Mouse (Mus musculus) megakaryocyte, embryonic 14.5 days (primary cell): ENCODE results near the gene Dnajc12. TPM values are rescaled to one million over a fixed set of nuclear protein-coding genes. Genes with fewer than 3 reads are reported as not detected.

Experiments used
- H3K27me3 ChIP-seq: replicated peaks from 2 replicates; pipeline ENCODE3; 2012; ENCODE audit warnings: inconsistent platforms
- H3K36me3 ChIP-seq: replicated peaks from 2 replicates; pipeline ENCODE3; 2012; ENCODE audit warnings: low read length, inconsistent platforms, mixed read lengths
- H3K4me1 ChIP-seq: 2 replicates; pipeline ENCODE4 v1.6.1; 2012; ENCODE audit warnings: inconsistent platforms
- H3K4me3 ChIP-seq: replicated peaks from 2 replicates; pipeline ENCODE3; 2012; ENCODE audit warnings: moderate library complexity, mild to moderate bottlenecking, inconsistent platforms
- H3K9me3 ChIP-seq: 2 replicates; pipeline ENCODE4 v1.6.1; 2012; ENCODE audit warnings: inconsistent platforms
- FLI1 ChIP-seq: IDR thresholded peaks from 2 replicates; pipeline ENCODE4 v1.6.1; 2012; ENCODE audit warnings: low read length, inconsistent platforms, mixed read lengths
- GATA1 ChIP-seq: IDR thresholded peaks from 3 replicates; pipeline ENCODE4 v1.6.1; 2012; ENCODE audit warnings: mixed read lengths, low read length, inconsistent platforms, borderline replicate concordance
- polyA plus RNA-seq: library from polyadenylated mRNA; stranded (reverse); fragments of >175 nt; gene quantifications from 2 replicates; pipeline ENCODE4 v1.2.3, GENCODE M21; 2012; ENCODE audit warnings: low replicate concordance; ENCODE audit not compliant: insufficient read depth

The Dnajc12 gene
- polyA plus RNA-seq, 1 experiment = 1.0 TPM

DNA sequence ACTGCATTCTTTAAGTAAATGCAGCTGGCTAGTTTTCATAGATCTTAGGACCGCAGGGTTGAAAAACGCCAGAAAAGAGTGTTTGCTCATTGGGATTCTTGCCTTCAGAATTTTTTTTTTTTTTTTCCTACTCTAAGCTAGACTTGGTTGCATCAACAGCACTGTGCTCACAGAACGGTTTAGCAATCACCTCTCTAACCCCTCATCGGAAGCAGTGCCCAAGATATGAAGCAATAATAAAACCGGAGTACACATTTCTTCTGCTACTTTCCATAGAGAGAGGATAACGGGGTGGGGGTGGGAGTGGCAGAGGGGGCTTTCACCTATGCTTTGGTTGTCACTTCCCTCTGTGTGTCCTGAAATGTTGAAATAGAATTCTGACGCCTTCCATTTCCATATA is 33.6 kb downstream of the Dnajc12 start:
- Histone ChIP-seq H3K9me3 (no peaks in the 10 kb centered on the region), H3K36me3 (no peaks in the 10 kb centered on the region), H3K4me1 (peaks cover 3% of the 10 kb centered on the region; the same call in 1 of the 2 replicates), H3K4me3 (no peak overlapping the region), H3K27me3 (peaks cover 7% of the 10 kb centered on the region)
- TF ChIP-seq GATA1 (no peak), FLI1 (no peak)

DNA sequence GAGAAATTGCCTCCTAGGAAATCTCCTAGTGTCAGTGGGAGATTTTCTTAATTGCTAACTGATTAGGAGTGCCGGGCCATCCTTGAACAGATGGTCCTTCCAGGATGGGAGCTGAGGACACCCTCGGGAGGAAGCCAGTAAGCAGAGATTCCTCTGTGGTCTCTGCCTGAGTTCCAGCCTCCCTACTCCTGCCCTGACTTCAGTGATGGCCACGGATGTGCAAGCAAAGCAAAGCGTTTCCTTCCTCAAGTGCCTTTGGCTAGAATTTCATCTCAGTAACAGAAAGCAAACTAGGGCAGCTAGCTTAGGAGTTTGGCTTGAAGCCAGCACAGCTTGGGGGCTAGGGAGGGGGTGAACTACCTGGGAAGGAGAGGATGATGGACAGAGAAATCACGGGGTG is 34.8 kb downstream of the Dnajc12 start:
- TF ChIP-seq FLI1 = no peak
- no peak for TF ChIP-seq GATA1
- Histone ChIP-seq H3K27me3 (peaks cover 7% of the 10 kb centered on the region), H3K36me3 (no peaks in the 10 kb centered on the region), H3K4me3 (no peak overlapping the region), H3K4me1 (peaks cover 3% of the 10 kb centered on the region; the same call in 1 of the 2 replicates), H3K9me3 (no peaks in the 10 kb centered on the region)

DNA sequence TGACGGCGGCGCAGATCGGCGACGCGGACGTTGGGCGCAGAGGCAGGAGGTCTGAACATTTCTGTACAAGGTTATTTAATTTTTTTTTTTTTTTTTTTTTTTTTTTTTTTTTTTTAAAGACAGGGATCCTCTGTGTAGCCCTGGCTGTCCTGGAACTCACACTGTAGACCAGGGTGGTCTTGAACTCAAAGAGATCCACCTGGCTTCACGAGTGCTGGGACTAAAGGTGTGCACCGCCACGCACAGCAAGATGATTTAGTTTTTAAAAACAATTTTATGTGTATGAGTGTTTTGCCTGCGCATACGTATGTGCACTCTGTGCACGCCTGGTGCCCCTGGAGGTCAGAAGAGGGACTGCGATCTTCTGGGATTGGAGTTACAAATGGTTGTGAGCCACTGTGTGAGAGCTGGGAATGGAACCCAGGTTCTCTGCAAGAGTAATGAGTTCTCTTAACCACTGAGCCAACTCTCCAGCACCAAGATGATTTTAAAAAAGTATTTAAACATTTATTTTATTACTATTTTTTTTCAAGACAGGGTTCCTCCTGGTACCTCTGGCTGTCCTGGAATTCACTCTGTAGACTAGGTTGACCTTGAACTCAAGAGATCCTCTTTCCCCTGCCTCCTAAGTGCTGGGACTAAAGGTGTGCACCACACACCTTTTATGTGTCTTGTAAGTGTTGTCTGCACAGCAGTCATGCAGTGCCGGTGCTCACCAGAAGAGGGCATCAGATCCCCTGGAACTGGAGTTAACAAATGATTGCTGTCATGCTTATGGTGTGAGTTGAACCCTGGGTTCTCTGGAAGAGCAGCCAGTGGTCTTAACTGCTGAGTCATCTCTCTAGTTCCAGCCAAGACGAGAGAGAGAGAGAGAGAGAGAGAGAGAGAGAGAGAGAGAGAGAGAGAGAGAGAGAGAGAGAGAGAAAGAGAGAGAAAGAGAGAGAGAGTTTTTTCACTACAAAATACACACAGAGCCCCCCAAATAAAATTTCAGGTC is 39.8 kb downstream of the Dnajc12 start, which contains the start of gene Gm7075:
Gm7075 (minus strand) TSS at position 51 of the 997 bp plus-strand sequence.
- H3K9me3 ChIP-seq = no peaks in the 10 kb centered on the region
- H3K4me3 ChIP-seq = no peak within 1 kb of the TSS
- no peaks in the 10 kb centered on the region for H3K36me3 ChIP-seq
- peaks cover 10% of the 10 kb centered on the region for H3K4me1 ChIP-seq
- peaks cover 6% of the 10 kb centered on the region for H3K27me3 ChIP-seq
- no peak for TF ChIP-seq FLI1

DNA sequence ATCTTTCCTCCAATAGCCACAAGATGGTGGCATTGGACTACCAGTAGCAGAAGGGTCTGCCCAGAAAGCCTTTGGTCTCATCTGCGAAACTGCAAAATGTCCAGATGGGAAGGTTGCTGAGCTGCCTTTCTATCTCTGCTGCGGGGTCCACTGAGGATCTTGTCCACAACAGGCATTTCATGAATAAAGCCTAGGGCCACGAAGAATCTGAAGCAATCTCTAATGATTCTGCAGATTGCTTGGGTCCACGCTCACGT is 40.4 kb downstream of the Dnajc12 start:
- no peaks in the 10 kb centered on the region for H3K9me3 ChIP-seq
- no peak for TF ChIP-seq GATA1
- no peak for TF ChIP-seq FLI1
- no peaks in the 10 kb centered on the region for H3K36me3 ChIP-seq
- no peak overlapping the region for H3K4me3 ChIP-seq
- H3K27me3 ChIP-seq = peaks cover 3% of the 10 kb centered on the region
- H3K4me1 ChIP-seq = peaks cover 8% of the 10 kb centered on the region; the same call in 1 of the 2 replicates

DNA sequence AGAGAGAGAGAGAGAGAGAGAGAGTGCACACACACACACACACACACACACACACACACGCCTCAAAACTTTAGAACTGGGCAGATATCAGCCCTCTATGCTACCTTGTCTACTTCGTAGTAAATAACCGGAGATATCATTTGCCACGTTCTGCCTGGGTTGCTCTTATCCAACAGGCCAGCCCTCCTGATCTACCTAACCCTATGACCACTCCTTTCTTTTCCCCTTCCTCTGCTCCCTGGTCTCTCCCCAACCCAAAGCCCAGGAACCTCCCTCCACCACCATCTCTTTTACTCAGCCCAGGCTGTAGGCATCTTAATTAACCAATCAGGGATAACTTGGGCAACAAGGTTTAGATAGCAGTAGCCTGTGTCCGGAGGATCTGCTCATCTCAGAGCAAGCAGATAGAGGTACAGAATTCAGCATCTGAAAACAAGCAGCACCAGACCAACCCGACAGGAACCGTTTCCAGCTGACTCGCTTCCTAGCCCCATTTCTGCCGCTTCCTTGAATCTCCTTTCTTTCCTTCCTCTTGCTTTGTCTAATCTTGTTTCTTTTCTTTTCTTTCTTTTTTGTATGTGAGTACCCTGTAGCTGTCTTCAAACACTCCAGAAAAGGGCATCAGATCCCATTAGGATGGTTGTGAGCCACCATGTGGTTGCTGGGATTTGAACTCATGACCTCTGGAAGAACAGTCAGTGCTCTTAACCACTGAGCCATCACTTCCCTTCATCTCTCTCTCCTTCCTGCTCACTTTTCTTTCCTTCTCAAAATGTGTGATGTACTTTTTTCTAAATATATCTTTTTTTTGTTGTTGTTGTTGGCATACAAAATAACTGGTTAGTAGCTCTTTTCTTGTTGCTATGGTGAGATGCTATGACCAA is 41.6 kb downstream of the Dnajc12 start:
- TF ChIP-seq FLI1 = no peak
- TF ChIP-seq GATA1 = no peak
- no peaks in the 10 kb centered on the region for H3K9me3 ChIP-seq
- peaks cover 3% of the 10 kb centered on the region for H3K27me3 ChIP-seq
- H3K36me3 ChIP-seq = no peaks in the 10 kb centered on the region
- peaks cover 13% of the 10 kb centered on the region for H3K4me1 ChIP-seq
- no peak overlapping the region for H3K4me3 ChIP-seq

DNA sequence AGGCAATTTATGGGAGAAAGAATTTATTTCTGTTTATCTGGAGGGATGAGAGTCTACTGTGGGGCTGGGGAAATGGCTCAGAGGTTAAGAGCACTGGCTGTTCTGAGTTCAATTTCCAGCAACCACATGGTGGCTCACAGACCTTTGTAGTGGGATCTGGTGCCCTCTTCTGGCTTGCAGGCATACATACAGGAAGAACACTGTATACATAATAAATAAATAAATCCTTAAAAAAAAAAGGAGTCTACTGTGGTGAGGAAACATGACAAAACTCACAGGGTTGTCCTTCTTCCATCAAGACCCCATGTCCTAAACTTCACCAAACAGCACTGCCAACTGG is 42.2 kb downstream of the Dnajc12 start:
- peaks cover 14% of the 10 kb centered on the region for H3K4me1 ChIP-seq
- no peak overlapping the region for H3K4me3 ChIP-seq
- TF ChIP-seq GATA1 (no peak), FLI1 (no peak)
- no peaks in the 10 kb centered on the region for H3K36me3 ChIP-seq
- H3K9me3 ChIP-seq = no peaks in the 10 kb centered on the region
- peaks cover 3% of the 10 kb centered on the region for H3K27me3 ChIP-seq

DNA sequence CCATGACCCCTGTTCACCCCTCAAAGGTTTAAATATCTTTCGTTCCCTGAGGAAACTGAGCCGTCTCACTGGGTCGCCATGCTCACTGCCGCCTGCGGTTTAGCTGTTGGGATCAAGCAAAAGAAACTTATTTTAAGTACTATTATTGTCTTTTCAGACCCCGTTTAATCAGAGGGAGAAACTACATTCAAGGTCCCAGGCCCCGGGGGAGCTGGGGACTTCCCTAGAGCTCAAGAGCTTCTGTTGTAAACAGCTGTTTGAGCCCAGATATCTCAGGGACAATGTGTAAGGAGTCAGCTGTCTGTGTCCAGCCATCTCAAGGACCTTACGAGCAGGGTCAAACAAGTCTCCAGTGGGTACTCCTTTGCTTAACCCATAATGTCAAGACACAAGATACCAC is 44.9 kb downstream of the Dnajc12 start:
- H3K4me1 ChIP-seq = peaks cover 24% of the 10 kb centered on the region
- no peaks in the 10 kb centered on the region for H3K27me3 ChIP-seq
- TF ChIP-seq FLI1 (no peak), GATA1 (no peak)
- H3K4me3 ChIP-seq = no peak overlapping the region
- no peaks in the 10 kb centered on the region for H3K36me3 ChIP-seq
- no peaks in the 10 kb centered on the region for H3K9me3 ChIP-seq

DNA sequence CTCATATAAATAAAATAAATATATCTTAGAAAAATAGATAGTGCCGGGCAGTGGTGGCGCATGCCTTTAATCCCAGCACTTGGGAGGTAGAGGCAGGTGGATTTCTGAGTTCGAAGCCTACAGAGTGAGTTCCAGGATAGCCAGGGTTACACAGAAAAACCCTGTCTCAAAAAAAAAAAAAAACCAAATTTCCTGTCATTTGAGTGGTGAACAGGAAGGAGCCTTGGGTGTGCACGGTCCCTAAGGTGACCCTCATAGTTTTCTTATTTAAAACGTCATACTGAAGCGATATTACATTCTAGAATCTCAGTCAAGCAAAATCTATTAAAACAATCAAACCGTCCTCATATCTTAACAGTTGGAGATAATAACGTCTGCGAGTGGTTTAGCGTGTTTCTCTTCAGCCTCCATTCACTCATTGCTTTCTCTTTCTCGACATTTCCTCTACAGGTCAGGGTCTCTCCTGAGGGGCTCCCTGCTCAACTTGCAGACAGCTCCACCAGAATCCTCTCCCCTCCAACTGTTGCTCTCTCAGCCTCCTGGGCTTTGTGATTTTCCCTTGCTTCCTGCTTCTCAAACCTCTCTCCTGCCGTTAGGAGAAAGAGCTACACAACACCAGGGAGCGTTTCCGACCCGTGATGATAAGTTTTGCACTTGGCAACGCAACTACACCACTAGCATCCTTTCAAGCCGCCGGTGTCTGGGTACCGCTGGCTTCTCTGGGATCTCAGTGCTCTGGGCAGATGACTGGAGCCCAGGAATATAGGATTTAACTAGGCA is 46.2 kb downstream of the Dnajc12 start:
- Histone ChIP-seq H3K4me1 (peaks cover 27% of the 10 kb centered on the region), H3K36me3 (no peaks in the 10 kb centered on the region), H3K9me3 (no peaks in the 10 kb centered on the region), H3K27me3 (no peaks in the 10 kb centered on the region), H3K4me3 (peak overlapping the region; percentile 98)
- TF ChIP-seq GATA1 (no peak), FLI1 (no peak)

DNA sequence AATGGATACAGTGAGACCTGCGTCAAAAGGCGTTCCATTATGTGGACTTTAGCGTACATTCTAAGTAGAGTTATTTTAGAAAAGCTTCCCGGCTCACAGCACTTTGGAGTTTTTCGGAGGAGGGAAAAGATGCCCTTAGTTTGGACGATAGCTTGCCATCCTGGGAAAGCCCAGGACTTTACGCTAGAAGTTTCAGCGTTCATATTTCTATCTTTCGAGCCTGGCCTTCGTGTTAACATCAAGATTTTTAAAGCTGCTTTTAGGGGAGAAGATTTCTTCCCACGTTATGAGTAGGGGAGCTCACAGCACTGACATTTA is 46.7 kb downstream of the Dnajc12 start:
- Histone ChIP-seq H3K9me3 (no peaks in the 10 kb centered on the region), H3K4me1 (peaks cover 23% of the 10 kb centered on the region), H3K36me3 (no peaks in the 10 kb centered on the region), H3K27me3 (no peaks in the 10 kb centered on the region), H3K4me3 (peak overlapping the region; percentile 98)
- no peak for TF ChIP-seq GATA1
- TF ChIP-seq FLI1 = no peak

DNA sequence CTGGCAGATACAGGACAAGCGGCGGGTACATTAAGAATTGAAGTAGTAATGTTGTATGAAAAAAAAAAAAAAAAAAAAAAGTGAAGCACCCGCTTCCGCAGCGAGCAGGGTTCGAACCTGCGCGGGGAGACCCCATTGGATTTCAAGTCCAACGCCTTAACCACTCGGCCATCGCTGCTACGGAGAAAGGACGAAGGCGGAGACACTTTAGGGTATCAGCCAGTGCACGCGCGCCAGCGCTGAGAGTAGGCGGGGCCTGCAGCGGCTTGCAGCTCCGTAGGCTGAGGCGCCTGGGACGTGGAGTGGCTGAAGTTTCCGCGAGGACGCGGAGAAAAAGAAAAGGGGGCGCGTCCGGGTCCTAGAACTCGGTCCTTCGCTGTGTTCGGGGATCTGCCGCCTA is 47.1 kb downstream of the Dnajc12 start:
- Histone ChIP-seq H3K4me1 (peaks cover 22% of the 10 kb centered on the region), H3K9me3 (no peaks in the 10 kb centered on the region), H3K27me3 (no peaks in the 10 kb centered on the region), H3K4me3 (peak overlapping the region; percentile 98), H3K36me3 (no peaks in the 10 kb centered on the region)
- no peak for TF ChIP-seq GATA1
